Mouse (Mus musculus): ENCODE measurements at regions not wholly inside any gene's neighbourhood (a gene's known extent, or its start where the extent isn't known, plus 50 kb on each side); places are given as distances from the start of the nearest gene placed in this dataset.

- DNase-seq, result no peak
Measured at GRCm38 (mm10) chr14:98520966-98521365, 351.4 kb upstream of the Dach1 start.

GRCm38 (mm10) chr14:98505321-98505720 lies 335.8 kb upstream of the Dach1 start:
- DNase-seq, result no peak

- DNase-seq, result no peak
Measured at GRCm38 (mm10) chr14:98477416-98477815, 307.9 kb upstream of the Dach1 start.

GRCm38 (mm10) chr14:98471803-98472509 lies 302.4 kb upstream of the Dach1 start:
- no peak for DNase-seq

GRCm38 (mm10) chr14:98454461-98454860 lies 284.9 kb upstream of the Dach1 start:
- DNase-seq, result no peak

- DNase-seq, result no peak
Measured at GRCm38 (mm10) chr14:98452191-98452590, 282.6 kb upstream of the Dach1 start.

- no peak for DNase-seq
Measured at GRCm38 (mm10) chr14:98449568-98449967, 280.0 kb upstream of the Dach1 start.

- DNase-seq, result no peak
Measured at GRCm38 (mm10) chr14:98442411-98442810, 272.8 kb upstream of the Dach1 start.

GRCm38 (mm10) chr14:98441954-98442353 lies 272.4 kb upstream of the Dach1 start:
- DNase-seq, result no peak

- DNase-seq, result no peak
Measured at GRCm38 (mm10) chr14:98431959-98432358, 262.4 kb upstream of the Dach1 start.

- no peak for DNase-seq
Measured at GRCm38 (mm10) chr14:98417719-98418118, 248.2 kb upstream of the Dach1 start.

GRCm38 (mm10) chr14:98414201-98414600 lies 244.6 kb upstream of the Dach1 start:
- DNase-seq, result no peak

- DNase-seq, result peak; percentile 5
Measured at GRCm38 (mm10) chr14:98405936-98406635, 236.5 kb upstream of the Dach1 start.

- no peak for DNase-seq
Measured at GRCm38 (mm10) chr14:98404026-98404425, 234.5 kb upstream of the Dach1 start.

GRCm38 (mm10) chr14:98387871-98388270 lies 218.3 kb upstream of the Dach1 start:
- DNase-seq, result no peak

Data from adrenal gland, postnatal 14 days (tissue).